Mouse (Mus musculus): ENCODE results near the gene Tspan14. TPM values are rescaled to one million over a fixed set of nuclear protein-coding genes. Genes with fewer than 3 reads are reported as not detected.

Tspan14 gene
- total RNA-seq, 2 experiments from 2014 or later: 14.0 to 15.7 TPM

DNA sequence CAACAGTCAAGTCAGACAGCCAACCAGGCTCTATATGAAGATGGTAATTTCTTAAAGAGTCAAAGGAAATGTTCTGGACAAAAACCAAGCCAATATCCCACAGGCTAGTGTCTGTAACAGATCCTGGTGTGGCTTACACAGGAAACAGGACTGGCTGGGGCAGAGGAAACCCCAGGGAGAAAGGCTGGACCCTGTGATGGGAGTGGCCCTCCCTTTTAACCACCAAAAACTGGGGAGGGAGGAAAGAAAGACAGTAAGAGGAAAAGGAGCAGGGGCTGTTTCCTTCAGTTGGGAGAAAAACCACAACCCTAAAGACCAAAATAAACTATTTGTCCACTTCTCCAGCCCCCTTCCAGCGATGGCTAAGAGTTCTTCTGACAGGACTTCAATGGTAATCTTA, 11.5 kb downstream of the Tspan14 start:
- intact Hi-C loops (cut with DNase I): no loop called here
- no peak for DNase-seq

- intact Hi-C loops (cut with DNase I): loop anchor here (2.0 kb wide), 1 partner anchor 19 kb away; no protein-coding TSS in a partner anchor
- no peak for DNase-seq
Observed at GRCm38 (mm10) chr14:40953381-40953780, 13.2 kb downstream of the Tspan14 start.

DNA sequence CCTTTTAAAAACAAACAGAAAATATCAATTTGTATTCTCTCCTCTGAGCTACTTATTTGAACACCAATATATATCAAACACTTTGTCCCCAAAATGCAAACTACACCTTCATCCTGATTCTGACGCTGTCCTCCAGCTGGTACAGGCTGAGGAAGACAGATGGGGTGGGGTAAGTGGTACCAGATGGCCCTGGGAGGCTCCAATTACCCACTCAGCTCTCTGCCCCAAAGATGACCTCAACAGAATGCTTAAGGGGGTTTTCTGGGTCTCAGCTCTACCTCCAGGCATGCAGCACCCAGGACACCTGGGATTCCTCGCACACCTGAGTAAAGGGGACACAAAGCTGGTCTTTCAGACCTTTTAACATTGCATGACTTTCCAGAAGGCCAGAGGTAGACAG, 13.9 kb downstream of the Tspan14 start:
- intact Hi-C loops (cut with DNase I): loop anchor here (2.0 kb wide), 1 partner anchor 18 kb away; no protein-coding TSS in a partner anchor
- no peak for DNase-seq

DNA sequence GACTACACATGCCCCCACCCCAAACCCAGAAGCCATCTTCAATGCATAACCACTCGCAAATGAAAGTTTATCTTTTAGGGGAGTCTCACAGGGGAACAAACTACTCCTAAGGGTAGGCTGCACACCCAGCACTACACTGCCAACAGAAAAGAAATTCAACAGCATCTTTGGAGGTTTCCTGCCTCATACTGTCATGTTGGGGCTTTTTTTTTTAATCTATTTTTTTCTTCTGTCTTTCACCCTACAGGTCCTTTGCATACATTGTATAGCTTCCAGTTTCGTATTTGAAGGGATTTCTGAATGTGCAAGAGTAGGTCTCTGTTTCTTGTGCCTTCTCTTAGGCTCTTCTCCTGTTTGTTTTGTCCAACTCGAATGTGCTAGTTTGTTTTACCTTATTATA, 14.3 kb downstream of the Tspan14 start:
- DNase-seq: no peak
- intact Hi-C loops (cut with DNase I): loop anchor here (2.0 kb wide), 1 partner anchor 18 kb away; no protein-coding TSS in a partner anchor

DNA sequence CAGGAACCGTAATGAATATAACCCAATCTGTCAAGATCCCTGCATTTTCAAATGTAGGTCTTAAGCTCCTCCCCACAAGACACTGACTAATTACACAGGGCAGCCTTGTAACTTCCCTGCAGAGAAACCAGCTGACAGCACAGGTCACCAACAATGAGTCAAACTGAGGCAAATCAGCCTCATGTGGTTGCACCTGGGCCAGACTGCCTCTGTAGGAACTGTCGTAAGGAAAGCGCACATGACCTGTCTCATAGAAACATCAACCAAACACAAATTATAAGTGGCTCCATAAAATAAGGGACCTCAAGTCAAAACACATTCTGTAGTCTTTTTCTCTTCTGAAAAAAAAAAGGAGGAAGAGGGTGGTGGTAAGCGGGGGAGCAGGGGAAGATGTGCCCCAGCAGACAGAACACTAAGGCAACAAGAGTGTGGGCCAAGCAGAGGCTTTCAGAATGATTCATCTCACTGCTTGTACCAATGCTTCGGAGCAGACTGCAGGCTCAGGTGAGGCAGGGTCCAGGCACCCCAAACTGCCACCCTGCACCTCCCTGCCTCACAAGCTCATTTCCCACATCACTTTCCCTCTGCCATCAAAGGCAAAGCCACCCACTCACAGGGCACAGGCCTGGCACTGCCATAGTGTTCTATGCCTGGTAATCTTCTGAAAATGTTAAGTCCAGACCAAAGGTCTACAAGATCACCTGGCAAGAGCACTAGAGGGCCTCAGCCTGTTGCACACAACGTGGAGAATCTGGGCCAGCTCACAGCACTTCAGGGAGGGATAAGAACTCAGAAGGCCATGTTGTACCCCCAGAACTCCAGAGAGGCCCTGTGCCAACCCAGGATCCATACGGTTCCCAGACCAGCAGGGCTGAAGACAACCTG, 16.6 kb downstream of the Tspan14 start:
- intact Hi-C loops (cut with DNase I): no loop called here
- no peak for DNase-seq

DNA sequence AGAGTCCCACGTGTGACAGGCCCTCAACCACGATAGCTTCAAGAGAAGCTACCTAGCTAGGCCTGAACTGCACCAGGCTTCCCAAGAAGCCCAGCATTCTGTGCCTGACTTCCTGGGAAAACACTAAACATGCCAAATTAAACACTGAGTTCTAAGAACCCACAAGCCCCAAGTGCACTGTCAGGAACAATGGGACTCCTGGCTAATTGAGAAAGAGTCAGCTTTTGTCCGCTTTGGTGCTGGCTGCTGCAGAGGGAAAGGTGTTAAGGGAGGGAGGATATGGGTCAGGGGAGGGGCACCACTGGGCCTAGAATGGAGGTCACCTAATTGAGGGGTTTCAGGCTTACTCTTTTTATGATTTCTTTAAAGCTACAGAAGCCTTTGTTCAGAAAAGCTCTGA, 17.6 kb downstream of the Tspan14 start:
- intact Hi-C loops (cut with DNase I): no loop called here
- DNase-seq: no peak

GRCm38 (mm10) chr14:40948522-40948921, 18.1 kb downstream of the Tspan14 start:
- DNase-seq: no peak
- intact Hi-C loops (cut with DNase I): no loop called here

DNA sequence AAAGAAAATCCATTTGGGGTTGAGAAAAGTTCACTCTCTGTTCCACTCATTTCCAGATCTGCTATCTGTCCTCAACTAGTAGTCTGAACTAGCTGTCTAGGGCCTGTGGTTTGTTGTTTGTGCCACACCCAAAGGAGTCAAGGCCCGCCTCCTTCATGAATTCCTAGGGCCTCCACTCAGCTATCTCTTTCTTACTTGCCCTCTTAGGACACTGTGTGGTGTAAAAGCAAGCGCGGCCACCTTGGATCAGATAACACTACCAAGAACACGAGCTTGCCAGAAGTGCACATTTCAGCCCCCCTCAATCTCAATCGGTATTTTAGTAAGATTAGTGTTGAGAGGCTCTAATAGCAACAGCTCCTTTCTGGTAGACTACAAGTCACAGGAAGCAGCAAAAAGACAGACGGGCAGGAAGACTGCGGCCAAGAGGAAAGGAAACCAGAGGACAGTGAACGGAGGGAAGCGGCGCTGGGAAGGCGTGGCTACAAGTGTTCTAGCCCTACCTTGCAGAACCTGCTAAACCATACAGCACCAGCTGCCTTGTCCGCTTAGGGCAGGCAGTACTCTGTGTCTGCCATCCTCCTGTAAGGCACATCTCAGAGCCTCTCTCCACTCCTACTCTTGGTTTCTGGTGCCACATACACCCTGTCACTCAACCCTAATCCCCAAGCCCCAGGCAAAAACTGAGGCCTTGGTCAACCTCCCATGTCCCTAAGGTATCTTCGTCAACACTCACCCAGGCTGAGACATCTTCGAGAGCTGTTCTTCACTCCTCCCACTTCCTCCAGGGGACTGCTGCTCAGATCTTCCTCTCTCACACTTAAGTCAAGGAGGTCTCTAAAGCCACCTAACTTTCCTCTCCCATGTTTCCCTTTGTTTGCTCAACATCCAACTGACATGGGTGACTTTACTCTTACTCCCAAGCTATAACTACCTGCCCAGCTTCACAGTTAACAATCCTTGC, 18.9 kb downstream of the Tspan14 start:
- DNase-seq: no peak
- intact Hi-C loops (cut with DNase I): no loop called here

DNA sequence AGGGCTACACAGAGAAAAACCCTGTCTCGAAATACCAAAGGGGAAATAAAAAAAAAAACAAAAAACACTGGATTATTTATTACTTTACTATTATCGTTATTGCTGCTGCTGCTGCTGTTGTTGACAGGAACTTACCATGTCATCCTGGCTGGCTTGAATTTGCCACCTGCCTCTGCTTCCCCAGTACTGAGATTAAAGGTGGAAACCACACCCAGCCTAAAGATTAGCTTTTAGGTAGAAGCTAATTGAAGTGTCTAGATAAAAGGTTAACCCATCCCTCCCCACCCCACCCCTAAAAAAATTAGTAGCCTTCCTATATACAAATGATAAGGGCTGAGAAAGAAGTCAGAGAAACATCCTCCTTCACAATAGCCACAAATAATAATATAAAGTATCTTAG, 22.8 kb downstream of the Tspan14 start:
- DNase-seq: no peak
- intact Hi-C loops (cut with DNase I): no loop called here

GRCm38 (mm10) chr14:40942429-40942828, 24.2 kb downstream of the Tspan14 start:
- intact Hi-C loops (cut with DNase I): no loop called here
- no peak for DNase-seq

DNA sequence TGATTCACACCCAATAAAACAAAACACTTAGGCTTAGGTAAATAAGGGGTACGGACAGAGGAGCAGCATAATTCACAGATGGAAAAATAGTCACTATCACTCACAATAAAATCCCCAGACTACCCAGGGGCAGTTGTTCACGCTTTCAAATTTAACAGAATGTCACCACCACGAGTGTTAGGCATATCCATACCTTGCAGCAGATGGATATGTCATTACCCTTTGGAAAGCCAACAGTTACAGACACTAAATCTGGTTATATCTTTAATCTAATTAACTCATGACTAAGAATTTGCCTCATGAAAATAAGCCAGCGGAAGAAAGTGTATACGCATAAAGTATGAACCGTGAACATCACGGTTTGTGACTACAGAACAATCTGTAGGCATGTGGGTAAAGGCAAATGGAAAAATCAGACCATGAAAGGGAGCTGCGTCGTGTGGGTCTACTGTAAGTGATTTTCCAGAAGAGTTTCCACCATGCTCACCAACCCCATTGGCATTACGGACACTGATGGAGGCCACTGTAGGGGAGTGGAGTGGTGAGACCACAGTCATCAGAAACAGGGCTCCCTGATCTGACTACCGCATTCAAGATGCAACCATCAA, 28.1 kb downstream of the Tspan14 start:
- DNase-seq: no peak
- intact Hi-C loops (cut with DNase I): no loop called here

GRCm38 (mm10) chr14:40937052-40937451, 29.6 kb downstream of the Tspan14 start:
- DNase-seq: no peak
- intact Hi-C loops (cut with DNase I): no loop called here

DNA sequence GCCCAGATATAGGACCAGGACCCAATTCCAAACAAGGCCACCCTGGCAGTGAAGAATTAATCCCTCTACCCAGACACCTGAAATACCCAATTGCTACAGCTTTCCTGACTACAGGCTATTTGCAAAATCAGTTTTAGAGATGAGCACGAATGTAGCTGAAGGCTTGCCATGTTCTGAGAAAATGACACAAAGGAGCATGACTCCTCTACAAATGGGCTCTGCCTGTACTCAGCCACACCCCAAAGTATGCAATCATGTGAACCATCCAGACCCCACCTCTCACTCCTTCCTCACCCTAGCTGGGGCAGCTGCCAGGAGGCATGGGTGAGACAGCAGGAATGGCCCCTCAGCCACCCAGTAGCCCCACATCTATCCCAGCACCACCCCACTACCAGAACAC, 31.1 kb downstream of the Tspan14 start:
- DNase-seq: no peak
- intact Hi-C loops (cut with DNase I): loop anchor here (2.0 kb wide), 1 partner anchor 17 kb away; no protein-coding TSS in a partner anchor

DNA sequence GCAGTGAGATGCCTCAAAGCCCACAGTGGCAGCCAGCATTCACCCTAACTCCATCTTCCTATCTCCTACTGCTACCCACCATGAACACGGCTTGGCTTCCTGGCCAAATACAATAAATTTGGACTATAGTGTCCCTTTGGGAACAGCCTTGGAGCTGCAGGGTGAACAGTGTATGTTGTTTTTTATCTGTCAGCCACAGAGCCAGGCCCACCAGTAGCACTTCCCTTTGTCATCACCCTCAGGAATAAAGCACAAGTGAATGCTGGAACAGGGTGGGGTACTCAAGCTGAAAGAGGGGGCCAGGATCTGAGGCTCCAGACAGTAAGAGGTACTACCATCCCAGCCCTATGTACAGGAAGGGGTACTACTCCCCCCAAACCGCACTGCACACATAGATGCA, 31.6 kb downstream of the Tspan14 start:
- intact Hi-C loops (cut with DNase I): loop anchor here (2.0 kb wide), 1 partner anchor 18 kb away; no protein-coding TSS in a partner anchor
- DNase-seq: no peak

- DNase-seq: no peak
- intact Hi-C loops (cut with DNase I): no loop called here
Observed at GRCm38 (mm10) chr14:40933328-40933727, 33.3 kb downstream of the Tspan14 start.

- no peak for DNase-seq
- intact Hi-C loops (cut with DNase I): no loop called here
Observed at GRCm38 (mm10) chr14:40932225-40932624, 34.4 kb downstream of the Tspan14 start.

- intact Hi-C loops (cut with DNase I): no loop called here
- no peak for DNase-seq
Observed at GRCm38 (mm10) chr14:40931115-40931829, 35.3 kb downstream of the Tspan14 start.

GRCm38 (mm10) chr14:40929943-40930342, 36.7 kb downstream of the Tspan14 start:
- intact Hi-C loops (cut with DNase I): no loop called here
- DNase-seq: no peak

DNA sequence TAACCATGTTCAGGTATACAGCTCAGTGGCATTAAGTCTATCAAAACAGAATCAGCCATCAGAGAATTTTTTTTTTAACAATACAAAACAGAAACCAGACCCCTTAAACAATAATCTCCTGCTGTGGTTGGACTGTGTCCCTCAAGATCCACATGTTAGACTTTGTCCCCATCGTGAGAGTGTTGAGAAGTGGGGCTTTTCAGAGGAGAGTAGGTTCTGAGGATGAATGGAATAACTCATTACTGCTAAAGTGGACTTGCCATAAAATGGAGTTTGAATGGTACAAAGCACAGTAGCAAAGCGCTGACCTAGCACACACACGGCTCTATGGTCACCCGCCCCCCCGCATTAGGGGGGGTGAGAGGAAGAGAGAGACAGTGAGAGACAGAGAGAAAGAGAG, 37.7 kb downstream of the Tspan14 start:
- no peak for DNase-seq
- intact Hi-C loops (cut with DNase I): no loop called here

DNA sequence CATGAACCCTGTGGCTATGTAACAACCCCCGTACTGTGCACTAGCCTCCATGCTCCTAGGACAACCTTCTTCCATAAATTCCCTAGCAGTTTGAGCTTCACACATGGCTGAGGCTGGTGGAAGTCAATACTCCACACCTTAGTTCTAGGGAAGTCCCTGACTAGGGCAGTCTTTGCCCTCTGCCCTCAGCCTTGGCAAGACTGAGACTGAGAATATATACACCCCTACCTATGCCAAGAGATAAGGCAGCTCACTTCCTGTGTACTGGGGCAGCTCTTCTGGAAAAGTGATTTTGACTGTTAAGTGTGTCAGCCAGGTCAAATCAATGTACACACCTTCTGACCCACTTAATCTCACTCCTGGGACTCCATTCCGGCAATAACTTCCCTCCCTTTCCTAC, 39.6 kb downstream of the Tspan14 start:
- intact Hi-C loops (cut with DNase I): no loop called here
- no peak for DNase-seq

Measured in heart, postnatal 36 days (tissue).